Mouse (Mus musculus) right cerebral cortex, adult 2 months (tissue): ENCODE results near the gene Mmp2.
"Not testable (repeated sequence)": the region's sequence is repeated elsewhere in the genome, so short reads cannot be mapped to it uniquely, and the experiment has no call there.

Experiments used
- DNase-seq, 2 experiments: peaks; one replicate each; pipeline ENCODE4 v3.0.0; 2021 to 2022; ENCODE audit warnings: low spot score in 2 of 2

The Mmp2 gene

DNA sequence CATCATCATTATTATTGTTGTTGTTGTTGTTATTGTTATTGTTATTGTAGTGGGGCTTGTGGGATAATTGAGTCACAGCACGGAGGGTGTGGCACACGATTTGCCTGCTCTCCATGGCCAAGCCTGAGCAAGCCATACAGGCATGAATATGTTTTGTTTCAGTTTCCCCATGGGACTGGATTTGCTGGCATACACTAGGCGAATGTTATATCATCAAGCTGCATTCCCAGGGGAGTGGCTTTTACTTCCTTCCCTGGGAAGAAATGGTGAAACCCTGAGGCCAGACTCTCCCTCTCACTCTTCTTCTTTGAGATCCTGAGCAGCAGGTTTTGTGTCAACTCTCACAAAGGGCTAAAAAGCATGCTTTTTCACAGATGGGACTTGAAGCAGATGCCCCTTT lies 11.5 kb downstream of the Mmp2 start:
- no peak for DNase-seq

- DNase-seq, result no peak
These were observed 12.1 kb downstream of the Mmp2 start for GRCm38 (mm10) chr8:92839161-92839560.

GRCm38 (mm10) chr8:92839876-92840275 lies 12.8 kb downstream of the Mmp2 start:
- no peak for DNase-seq

DNA sequence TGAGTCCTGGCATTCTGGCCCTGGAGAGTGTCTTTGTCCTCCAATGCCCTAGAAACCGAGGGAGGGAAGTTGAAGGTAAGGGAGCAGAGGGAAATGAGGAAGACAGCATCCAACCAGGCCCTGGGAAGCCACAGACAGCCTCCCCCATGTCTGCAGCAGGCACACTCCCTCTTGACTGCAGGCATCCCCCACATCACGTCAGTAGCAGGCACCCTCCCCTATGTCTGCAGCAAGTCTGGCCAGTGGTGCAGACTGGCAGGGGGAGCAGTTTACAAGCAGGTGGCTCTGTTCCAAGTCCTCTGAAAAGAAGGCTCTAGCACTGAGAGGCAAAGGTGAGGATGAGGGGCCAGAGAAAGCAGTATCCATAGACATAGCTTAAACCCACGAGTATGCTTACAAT lies 19.6 kb downstream of the Mmp2 start:
- peak; percentile 22 to 30 for DNase-seq

DNA sequence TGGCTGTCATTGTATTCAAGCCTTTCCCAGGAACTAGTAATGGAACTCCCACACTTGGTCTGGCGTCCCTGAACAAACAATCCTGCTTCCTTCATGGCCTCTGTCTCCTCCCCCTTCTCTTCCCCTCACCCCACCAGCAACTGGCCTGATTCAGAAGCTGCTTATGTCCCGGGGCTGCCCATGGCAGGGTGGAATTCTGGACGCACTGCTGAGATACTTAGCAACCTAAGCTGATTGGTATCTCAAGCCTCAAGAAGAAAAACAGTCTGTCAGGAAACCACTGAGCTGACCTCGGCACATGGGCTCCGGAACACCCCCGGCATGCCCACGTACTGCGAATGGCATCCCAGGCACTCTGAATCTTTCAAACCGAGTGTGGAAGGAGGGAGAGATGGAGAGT lies 20.2 kb downstream of the Mmp2 start:
- peak in 1 of 2 experiments; percentile 16 for DNase-seq

DNA sequence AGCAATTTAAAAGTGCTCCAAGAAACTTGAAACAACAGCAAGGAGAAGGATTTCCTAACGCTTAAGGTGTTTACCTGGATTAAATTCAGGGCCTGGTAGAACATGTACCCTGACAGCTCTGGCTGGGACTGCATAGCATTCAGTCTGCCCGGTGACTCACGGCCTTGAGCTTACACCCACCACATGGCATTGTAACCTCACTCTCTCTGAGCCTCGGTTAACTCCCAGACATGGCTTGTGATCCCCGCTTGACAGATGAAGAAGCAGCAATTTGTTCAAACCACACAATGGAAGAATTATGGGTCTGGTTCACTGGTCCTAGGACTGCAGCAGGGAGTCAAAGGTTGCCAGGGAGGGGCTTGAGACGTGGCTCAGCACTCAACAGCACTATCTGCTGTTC lies 22.2 kb downstream of the Mmp2 start:
- no peak for DNase-seq

DNA sequence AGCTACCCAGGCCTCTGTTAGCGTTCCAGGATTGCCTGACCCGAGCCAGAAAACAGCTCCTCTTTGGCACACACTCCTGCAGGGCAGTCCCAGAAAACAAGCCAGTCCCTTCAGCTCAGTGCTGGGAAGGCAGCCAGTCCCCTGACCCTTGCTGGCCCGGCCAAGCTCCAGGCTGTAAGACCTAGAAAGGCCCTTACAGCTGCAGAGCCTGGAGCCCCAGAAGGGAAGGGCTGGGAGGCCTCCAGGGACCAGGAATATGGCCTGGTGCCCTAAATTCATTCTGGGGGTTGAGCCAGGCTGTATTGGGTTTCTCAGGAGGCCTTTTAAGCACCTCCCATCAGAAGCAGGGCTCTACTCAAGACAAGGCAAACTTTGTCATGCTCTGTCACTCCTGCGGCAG lies 23.1 kb downstream of the Mmp2 start:
- peak; percentile 65 to 66 for DNase-seq

- no peak for DNase-seq
These were observed 24.3 kb downstream of the Mmp2 start for GRCm38 (mm10) chr8:92851381-92851780.

GRCm38 (mm10) chr8:92853188-92853983 lies 26.3 kb downstream of the Mmp2 start:
- no peak for DNase-seq

DNA sequence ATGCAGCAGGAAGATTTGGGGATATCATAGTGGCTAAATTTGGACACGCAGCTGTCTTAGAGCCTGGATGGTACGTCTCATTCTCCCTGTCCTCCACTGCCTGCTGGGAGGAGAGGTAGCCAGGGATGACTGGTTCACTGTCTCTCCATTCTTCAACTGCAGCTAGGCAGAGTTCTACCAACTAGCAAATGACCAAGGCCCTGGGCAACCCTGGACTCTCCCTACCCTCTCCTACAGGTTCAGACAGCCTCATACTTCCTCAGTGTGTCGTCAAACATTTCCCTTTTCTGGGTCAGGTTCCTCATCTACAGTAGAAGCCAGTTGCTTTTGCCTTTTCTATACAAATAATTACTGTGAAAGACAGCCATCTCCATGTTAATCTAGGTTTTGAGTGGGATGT lies 27.6 kb downstream of the Mmp2 start:
- no peak for DNase-seq

GRCm38 (mm10) chr8:92855171-92855894 lies 28.2 kb downstream of the Mmp2 start, which contains the start of gene Lpcat2:
Lpcat2 (plus strand) TSS chr8:92855339.
- DNase-seq, result peak; percentile 81 to 83

- no peak for DNase-seq
These were observed 29.3 kb downstream of the Mmp2 start for GRCm38 (mm10) chr8:92856273-92856986.

GRCm38 (mm10) chr8:92858475-92859182 lies 31.5 kb downstream of the Mmp2 start:
- DNase-seq, result no peak

DNA sequence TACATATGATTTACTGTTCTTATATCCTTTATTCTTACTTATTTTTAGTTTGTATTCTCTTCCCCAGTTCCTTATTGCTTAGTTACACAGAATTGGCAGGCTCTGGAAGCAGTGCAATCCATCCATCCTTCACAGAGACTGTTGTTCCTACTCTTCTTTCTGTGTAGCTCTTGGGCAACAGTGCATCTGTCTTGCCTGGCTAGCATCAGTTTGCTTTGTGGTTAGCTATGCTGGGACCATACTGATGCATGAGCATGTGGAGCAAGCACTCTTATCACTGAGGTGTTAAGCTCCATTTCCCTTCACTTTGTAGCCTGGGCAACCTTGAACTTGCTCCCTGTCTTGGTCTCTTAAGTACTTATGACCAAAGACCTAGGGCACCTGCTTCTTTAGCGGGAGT lies 34.9 kb downstream of the Mmp2 start:
- no peak for DNase-seq

DNA sequence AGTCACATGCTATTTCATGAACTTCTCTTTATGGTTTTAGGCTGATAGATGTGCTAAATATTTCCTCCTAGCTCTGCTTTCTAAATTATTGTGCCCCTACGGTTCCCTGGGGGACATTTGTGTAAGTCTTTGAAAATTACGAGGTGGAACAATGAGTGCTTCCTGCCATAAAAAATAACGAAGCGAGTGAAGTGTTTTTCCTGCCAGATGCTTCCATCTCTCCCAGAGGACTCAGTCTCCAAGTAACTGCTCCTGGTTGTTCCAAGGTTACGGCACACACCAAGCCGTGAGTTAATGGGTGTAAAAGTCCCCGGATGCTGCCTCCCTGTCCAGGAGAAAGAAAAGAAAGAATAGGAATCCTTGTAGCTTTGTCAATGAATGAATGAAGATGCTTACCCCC lies 43.2 kb downstream of the Mmp2 start:
- DNase-seq, result no peak

GRCm38 (mm10) chr8:92872063-92872759 lies 45.1 kb downstream of the Mmp2 start:
- DNase-seq, result no peak

DNA sequence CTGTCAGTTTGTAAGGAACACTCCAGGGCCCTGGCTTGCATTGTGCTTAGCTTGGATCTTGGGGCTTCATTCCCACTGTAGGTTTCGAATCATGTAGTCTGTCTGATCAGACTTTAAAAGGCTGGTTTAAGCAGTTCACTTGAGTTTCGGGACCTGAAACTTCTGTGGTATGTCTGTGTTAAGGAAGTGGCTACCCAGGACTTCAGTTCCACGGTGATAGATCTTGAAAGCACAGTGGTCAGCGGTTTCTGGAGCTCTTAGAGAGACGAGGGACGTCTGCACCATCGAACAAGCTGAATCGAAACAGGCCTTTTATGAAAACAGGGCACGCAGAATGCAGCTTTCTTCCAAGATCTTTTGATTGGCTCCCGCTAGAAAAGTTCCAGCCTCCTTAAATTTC lies 48.7 kb downstream of the Mmp2 start:
- no peak for DNase-seq

- no peak for DNase-seq
These were observed 54.2 kb downstream of the Mmp2 start for GRCm38 (mm10) chr8:92881247-92881646.

DNA sequence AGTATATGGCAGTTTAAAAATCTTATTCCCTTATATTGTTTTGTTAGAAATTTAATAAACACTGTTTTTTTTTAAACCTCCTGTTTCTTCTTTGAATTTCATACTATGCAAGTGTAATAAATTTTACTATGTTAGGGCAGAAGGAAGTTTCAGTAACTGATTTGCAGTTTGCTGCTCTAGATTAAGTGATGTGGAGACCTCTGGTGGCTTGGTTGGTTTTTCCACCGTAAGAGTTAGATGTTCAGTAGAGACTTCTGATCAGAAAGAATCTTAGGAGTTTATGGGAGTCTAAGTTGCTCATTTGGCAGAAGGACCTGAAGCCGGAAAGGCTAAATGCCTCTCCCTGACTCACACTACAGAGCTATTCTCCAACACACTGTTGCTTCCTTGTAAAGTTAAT lies 56.7 kb downstream of the Mmp2 start:
- peak; percentile 12 to 26 for DNase-seq

DNA sequence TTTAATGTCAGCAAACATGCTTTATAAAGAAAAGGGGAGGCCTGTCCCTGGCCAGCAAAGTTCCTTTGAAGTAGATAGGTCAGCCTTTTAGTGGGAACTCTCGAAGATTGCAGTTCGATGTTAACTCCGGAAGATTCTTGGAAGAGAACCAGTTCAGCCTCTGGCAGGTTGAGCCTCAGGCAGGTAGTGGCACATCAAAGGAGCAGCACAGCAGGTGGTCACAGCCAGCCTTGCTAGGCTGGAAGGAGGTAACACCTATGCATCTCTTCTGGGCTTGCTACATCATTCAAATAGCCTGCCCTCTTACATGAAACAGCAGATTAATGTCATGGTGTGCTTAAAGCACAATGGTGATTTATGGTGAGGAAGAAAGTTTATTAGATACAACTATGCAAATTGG lies 65.1 kb downstream of the Mmp2 start:
- not testable (repeated sequence) for DNase-seq

- no peak for DNase-seq
These were observed 66.8 kb downstream of the Mmp2 start for GRCm38 (mm10) chr8:92893870-92894269.
